Mouse (Mus musculus) frontal cortex, adult (tissue): ENCODE measurements at regions not wholly inside any gene's neighbourhood (a gene's known extent, or its start where the extent isn't known, plus 50 kb on each side); places are given as distances from the start of the nearest gene placed in this dataset.

ENCODE experiments used
- ATAC-seq: cut with Nextera tagmentation; 2 replicates; pipeline ENCODE4 v1.9.2; 2017; ENCODE audit warnings: mild to moderate bottlenecking, moderate library complexity, mixed read lengths; ENCODE audit not compliant: low TSS enrichment

- peak; percentile 97 for ATAC-seq
These were observed 145.4 kb upstream of the Lrrc7 start for GRCm38 (mm10) chr3:158707411-158707810.

- ATAC-seq: no peak
These were observed 132.9 kb upstream of the Lrrc7 start for GRCm38 (mm10) chr3:158694936-158695335.

GRCm38 (mm10) chr3:158690686-158691085 is 128.7 kb upstream of the Lrrc7 start:
- ATAC-seq: no peak

GRCm38 (mm10) chr3:158645676-158646075 is 83.7 kb upstream of the Lrrc7 start:
- ATAC-seq: no peak
